Mouse (Mus musculus): ENCODE data around the gene Rhox4a2.
"Not testable (repeated sequence)": the region's sequence is repeated elsewhere in the genome, so short reads cannot be mapped to it uniquely, and the experiment has no call there.

The Rhox4a2 gene

GRCm38 (mm10) chrX:37390548-37390947 lies at the start of gene Rhox4a2:
Rhox4a2 (plus strand) TSS chrX:37390848.
- DNase-seq (ENCODE audit: low read depth, low spot score): not testable (repeated sequence)

- not testable (repeated sequence) for DNase-seq (ENCODE audit: low read depth, low spot score)
These were observed 10.9 kb upstream of the Rhox4a2 start, which contains the start of gene Rhox3a2 for GRCm38 (mm10) chrX:37379728-37380127. Rhox3a2 (plus strand) TSS chrX:37380028.

- DNase-seq (ENCODE audit: low read depth, low spot score): not testable (repeated sequence)
These were observed 21.1 kb downstream of the Rhox4a2 start, which contains the start of gene Rhox2b for GRCm38 (mm10) chrX:37411767-37412166. Rhox2b (plus strand) TSS chrX:37412067.

- DNase-seq (ENCODE audit: low read depth, low spot score): not testable (repeated sequence)
These were observed 41.5 kb downstream of the Rhox4a2 start, which contains the start of gene Rhox4b for GRCm38 (mm10) chrX:37432194-37432593. Rhox4b (plus strand) TSS chrX:37432494.

All from brain, embryonic 18.5 days (tissue).